Mouse (Mus musculus): ENCODE results near the gene Ppp1r3f.

- TF ChIP-seq CTCF (IDR thresholded peaks at IDR 0.05; ENCODE audit: extremely low read depth, insufficient read depth, insufficient read length, insufficient replicate concordance) (no peak), POLR2A (IDR thresholded peaks at IDR 0.05; ENCODE audit: low read depth, low read length) (no peak)
Measured at GRCm38 (mm10) chrX:7605575-7605941, 31.5 kb upstream of the Ppp1r3f start.
